Comparison of ENCODE assay signal across 22 mouse cellular contexts in genomic region chr8:123719280-123719679, GRCm38 (mm10).
DNase-seq lines count a peak whose midpoint lies in the region; ATAC-seq and TF ChIP-seq lines count a peak whose summit lies in the region.
"Had no signal": no experiment of that assay in that cellular context is flagged by ENCODE, and none has a peak within 500 bp of the region (broad histone marks: within the 10 kb centered on the region; RNA-seq: fewer than 3 reads in every experiment).

No protein-coding gene starts in this region.

- H3K79me2 ChIP-seq in myocyte (ENCODE audit: control insufficient read depth, insufficient read depth) = no peaks in the 10 kb centered on the region

- peaks cover 72% of the 10 kb centered on the region for H3K4me1 ChIP-seq in forebrain, embryonic 10.5 days
- peaks cover 14% of the 10 kb centered on the region for H3K4me1 ChIP-seq in forebrain, embryonic 16.5 days (replicated peaks; ENCODE audit: control insufficient read depth, insufficient read depth, low read length)
- H3K4me1 ChIP-seq in midbrain, embryonic 10.5 days = peaks cover 61% of the 10 kb centered on the region
- H3K4me1 ChIP-seq in midbrain, postnatal 0 days (ENCODE audit: insufficient read depth, low read length) = no peaks in the 10 kb centered on the region

- H3K27me3 ChIP-seq in forebrain, embryonic 10.5 days (ENCODE audit: poor library complexity, severe bottlenecking) = 0 out of 2 replicates have a peak, but pooled peaks cover 5% of the 10 kb centered on the region
- no peaks in the 10 kb centered on the region for H3K27me3 ChIP-seq in forebrain, embryonic 16.5 days (replicated peaks; ENCODE audit: control insufficient read depth, insufficient read depth, low read length)
- H3K27me3 ChIP-seq in midbrain, embryonic 10.5 days (ENCODE audit: low read depth, poor library complexity, severe bottlenecking) = peaks cover 50% of the 10 kb centered on the region
- no peaks in the 10 kb centered on the region for H3K27me3 ChIP-seq in midbrain, postnatal 0 days (ENCODE audit: insufficient read depth, low read length)
- H3K27me3 ChIP-seq in myocyte (ENCODE audit: control insufficient read depth, insufficient read depth, insufficient read length) = no peaks in the 10 kb centered on the region
- H3K27me3 ChIP-seq: embryonic facial prominence, embryonic 15.5 days; forebrain, embryonic 12.5 days had no signal

- H3K4me2 ChIP-seq in forebrain, embryonic 16.5 days (ENCODE audit: low read length) = no peak overlapping the region
- no peak overlapping the region for H3K4me2 ChIP-seq in midbrain, postnatal 0 days (ENCODE audit: low read depth, low read length, poor library complexity, severe bottlenecking)
- peak overlapping the region; percentile 10 for H3K4me2 ChIP-seq in myocyte (ENCODE audit: low read depth)
- H3K4me2 ChIP-seq: embryonic facial prominence, embryonic 15.5 days; forebrain, embryonic 12.5 days; hindbrain, embryonic 14.5 days had no signal

- no peaks in the 10 kb centered on the region for H3K9me3 ChIP-seq in forebrain, embryonic 10.5 days
- H3K9me3 ChIP-seq in forebrain, embryonic 16.5 days (ENCODE audit: control insufficient read depth, low read length) = no peaks in the 10 kb centered on the region
- no peaks in the 10 kb centered on the region for H3K9me3 ChIP-seq in midbrain, embryonic 10.5 days (replicated peaks)
- no peaks in the 10 kb centered on the region for H3K9me3 ChIP-seq in midbrain, postnatal 0 days (ENCODE audit: low read length)
- H3K9me3 ChIP-seq: embryonic facial prominence, embryonic 15.5 days; forebrain, embryonic 12.5 days; heart, embryonic 10.5 days had no signal

- H3K9ac ChIP-seq in forebrain, embryonic 16.5 days (replicated peaks; ENCODE audit: low read depth, low read length) = no peak overlapping the region
- no peak overlapping the region for H3K9ac ChIP-seq in midbrain, postnatal 0 days (replicated peaks; ENCODE audit: low read length, poor library complexity, severe bottlenecking)
- H3K9ac ChIP-seq: embryonic facial prominence, embryonic 15.5 days; forebrain, embryonic 12.5 days; forebrain, postnatal 0 days; hindbrain, embryonic 14.5 days had no signal

- 0 out of 2 replicates have a peak overlapping the region, but pooled peaks have one; percentile 80 for H3K27ac ChIP-seq in forebrain, embryonic 10.5 days
- no peak overlapping the region for H3K27ac ChIP-seq in forebrain, embryonic 16.5 days (ENCODE audit: low read length)
- peak overlapping the region; percentile 23; the same call in 1 of the 2 replicates for H3K27ac ChIP-seq in midbrain, embryonic 10.5 days (replicated peaks)
- H3K27ac ChIP-seq in midbrain, postnatal 0 days (ENCODE audit: low read depth, low read length) = no peak overlapping the region
- H3K27ac ChIP-seq: embryonic facial prominence, embryonic 15.5 days; gastrocnemius, adult 2 months; hindbrain, embryonic 14.5 days had no signal

- H3K4me3 ChIP-seq in forebrain, embryonic 10.5 days = no peak overlapping the region
- no peak overlapping the region for H3K4me3 ChIP-seq in forebrain, embryonic 16.5 days (replicated peaks; ENCODE audit: low read length)
- no peak overlapping the region for H3K4me3 ChIP-seq in midbrain, embryonic 10.5 days
- no peak overlapping the region for H3K4me3 ChIP-seq in midbrain, postnatal 0 days (ENCODE audit: low read depth, low read length)
- no peak overlapping the region for H3K4me3 ChIP-seq in myocyte
- H3K4me3 ChIP-seq: embryonic facial prominence, embryonic 15.5 days; erythroblast, embryonic 14.5 days; forebrain, embryonic 12.5 days; gastrocnemius, adult 2 months; heart, embryonic 10.5 days had no signal

- WGBS in forebrain, embryonic 10.5 days = 92% methylated on average over 6 of the region's 6 CpGs
- 91% methylated on average over 6 of the region's 6 CpGs for WGBS in forebrain, embryonic 16.5 days
- 86% methylated on average over 6 of the region's 6 CpGs for WGBS in midbrain, embryonic 10.5 days
- WGBS in midbrain, postnatal 0 days = 90% methylated on average over 6 of the region's 6 CpGs

- no peak overlapping the region for H3ac ChIP-seq in myocyte (ENCODE audit: control insufficient read depth, insufficient read length)

- no peaks in the 10 kb centered on the region for H3K36me3 ChIP-seq in forebrain, embryonic 10.5 days (replicated peaks)
- no peaks in the 10 kb centered on the region for H3K36me3 ChIP-seq in forebrain, embryonic 16.5 days (ENCODE audit: control insufficient read depth, insufficient read depth)
- no peaks in the 10 kb centered on the region for H3K36me3 ChIP-seq in midbrain, embryonic 10.5 days
- no peaks in the 10 kb centered on the region for H3K36me3 ChIP-seq in midbrain, postnatal 0 days (ENCODE audit: insufficient read depth, low read length)
- H3K36me3 ChIP-seq in myocyte (ENCODE audit: control insufficient read depth, insufficient read depth) = no peaks in the 10 kb centered on the region
- H3K36me3 ChIP-seq: embryonic facial prominence, embryonic 15.5 days; forebrain, embryonic 12.5 days; heart, embryonic 10.5 days had no signal

- no peak for DNase-seq in forebrain, embryonic 10.5 days (ENCODE audit: extremely low spot score, low spot score)
- DNase-seq in midbrain, embryonic 10.5 days (ENCODE audit: low spot score) = no peak
- no peak for DNase-seq in midbrain, postnatal 0 days (ENCODE audit: low spot score)
- DNase-seq in cerebellum, postnatal 36 days = no peak
- no peak for DNase-seq in left cerebral cortex, adult 18-20 months (ENCODE audit: low spot score in 2 of 2)
- DNase-seq in frontal cortex, postnatal 36 days (ENCODE audit: low spot score in 2 of 2) = no peak
- DNase-seq: adrenal gland, postnatal 25 days; cerebellum, adult 18-20 months; cerebellum, adult 9-11 months; embryo, embryonic 11 days; forebrain, postnatal 0 days; gastrocnemius, adult 2 months; gastrocnemius, postnatal 25 days; heart, postnatal 10 days; heart, postnatal 4 days had no signal

- no peak for TF ChIP-seq POLR2A in myocyte (IDR thresholded peaks at IDR 0.05; ENCODE audit: insufficient read length, low read depth)

- ATAC-seq in forebrain, embryonic 16.5 days = no peak
- no peak for ATAC-seq in midbrain, postnatal 0 days (ENCODE audit: low FRiP score)
- ATAC-seq: forebrain, postnatal 0 days had no signal

- TF ChIP-seq CTCF in midbrain, postnatal 0 days (IDR thresholded peaks at IDR 0.05) = no peak

TF ChIP-seq in myocyte, 11 proteins besides CTCF, POLR2A, EP300 and RAD21:
- TF ChIP-seq USF1 (IDR thresholded peaks at IDR 0.05; ENCODE audit: low read depth) = no peak
- TF ChIP-seq CEBPB (IDR thresholded peaks at IDR 0.05; ENCODE audit: insufficient read depth, poor library complexity, severe bottlenecking) = no peak
- no peak for TF ChIP-seq MAX (IDR thresholded peaks at IDR 0.05; ENCODE audit: low read depth)
- TF ChIP-seq MYOG (IDR thresholded peaks at IDR 0.05; ENCODE audit: control insufficient read depth in 1 of 3, insufficient read depth in 1 of 3, insufficient read length in 2 of 3, low read depth in 2 of 3) = no peak
- no peak for TF ChIP-seq E2F4 (IDR thresholded peaks at IDR 0.05; ENCODE audit: insufficient read depth)
- no peak for TF ChIP-seq POLR2AphosphoS2 (IDR thresholded peaks at IDR 0.05; ENCODE audit: insufficient read length, low read depth)
- TF ChIP-seq MYOD1 (IDR thresholded peaks at IDR 0.05; ENCODE audit: control insufficient read depth in 1 of 3, insufficient read length in 2 of 3, low read depth in 2 of 3) = peak in 1 of 3 experiments; percentile 4
- TF ChIP-seq TCF12 (IDR thresholded peaks at IDR 0.05; ENCODE audit: insufficient read depth, poor library complexity, severe bottlenecking) = no peak
- no peak for TF ChIP-seq TCF3 (IDR thresholded peaks at IDR 0.05; ENCODE audit: insufficient read length, low read depth)
TF ChIP-seq in myocyte: peak in this region for 1.

Comparison
In these comparisons a context has a peak if more than half of its experiments do, and no peak if none do; other contexts are left out.
1. H3K27ac ChIP-seq: peak in forebrain, embryonic 10.5 days (single experiment) and midbrain, embryonic 10.5 days (single experiment); none in forebrain, embryonic 16.5 days (single experiment) and midbrain, postnatal 0 days (single experiment).